Mouse (Mus musculus): ENCODE measurements around the gene Rreb1.

Gene Rreb1

GRCm38 (mm10) chr13:37979506-37979905 is 201.3 kb downstream of the Rreb1 start:
- DNase-seq (ENCODE audit: low read depth), result no peak

- no peak for DNase-seq (ENCODE audit: low read depth)
Observed at GRCm38 (mm10) chr13:37980346-37980745, 202.1 kb downstream of the Rreb1 start.

- DNase-seq (ENCODE audit: low read depth), result no peak
Observed at GRCm38 (mm10) chr13:37981063-37981462, 202.9 kb downstream of the Rreb1 start.

GRCm38 (mm10) chr13:37986166-37986565 is 208.0 kb downstream of the Rreb1 start:
- no peak for DNase-seq (ENCODE audit: low read depth)

GRCm38 (mm10) chr13:37989701-37990100 is 211.5 kb downstream of the Rreb1 start:
- DNase-seq (ENCODE audit: low read depth), result no peak

- DNase-seq (ENCODE audit: low read depth), result peak; percentile 39
Observed at GRCm38 (mm10) chr13:37992638-37993371, 214.6 kb downstream of the Rreb1 start.

- DNase-seq (ENCODE audit: low read depth), result no peak
Observed at GRCm38 (mm10) chr13:37993376-37993703, 215.1 kb downstream of the Rreb1 start.

- peak; percentile 96 for DNase-seq (ENCODE audit: low read depth)
Observed at GRCm38 (mm10) chr13:37993704-37994404, 215.7 kb downstream of the Rreb1 start, which contains the start of gene Ssr1. Gene Ssr1 (minus strand): TSS chr13:37994217.

- no peak for DNase-seq (ENCODE audit: low read depth)
Observed at GRCm38 (mm10) chr13:37994405-37994749, 216.2 kb downstream of the Rreb1 start.

- DNase-seq (ENCODE audit: low read depth), result no peak
Observed at GRCm38 (mm10) chr13:37999713-38000112, 221.5 kb downstream of the Rreb1 start.

Data from induced T-regulatory cell, adult 2 months (primary cell).